8 mouse cellular contexts compared by ENCODE assay signal in the genomic region with DNA sequence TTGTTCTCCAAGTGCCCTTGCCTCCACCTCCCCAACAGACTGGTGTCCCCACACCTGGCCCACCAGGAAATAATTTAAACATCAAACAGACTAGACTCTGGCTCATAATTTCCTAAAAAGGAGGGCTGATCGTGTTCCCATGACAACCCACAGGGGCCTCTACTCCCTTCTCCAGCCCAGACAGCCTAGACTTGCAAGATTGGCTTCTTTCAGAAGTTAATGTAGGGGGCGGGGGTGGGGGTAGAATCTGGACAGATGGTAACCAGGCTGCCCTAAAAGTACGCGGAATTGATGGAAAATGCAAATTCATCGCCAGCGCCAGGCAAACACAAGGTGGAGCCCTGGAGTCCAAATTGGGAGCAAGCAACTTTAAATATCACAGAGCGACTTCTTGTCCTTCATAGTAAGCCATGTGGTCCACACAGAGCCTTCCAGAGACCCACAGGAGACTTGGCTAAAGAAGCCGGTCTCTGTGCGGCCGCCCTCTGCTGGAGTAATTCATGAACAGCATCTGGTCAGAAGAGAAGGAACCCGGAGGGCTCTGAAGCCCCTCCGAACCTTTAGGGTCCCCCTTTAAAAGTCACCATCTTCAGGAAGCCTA. TPM values are rescaled to one million over a fixed set of nuclear protein-coding genes. Genes with fewer than 3 reads are reported as not detected.
DNase-seq lines count a peak whose midpoint lies in the region; ATAC-seq lines count a peak whose summit lies in the region.

No protein-coding gene starts in this region.

- no peaks in the 10 kb centered on the region for H3K9me3 ChIP-seq in forebrain, embryonic 14.5 days (replicated peaks; ENCODE audit: control insufficient read depth, low read length)
- H3K9me3 ChIP-seq in intestine, embryonic 16.5 days (ENCODE audit: control insufficient read depth, low read length) = peaks cover 7% of the 10 kb centered on the region
- H3K9me3 ChIP-seq in limb, embryonic 13.5 days = peaks cover 7% of the 10 kb centered on the region

- no peak overlapping the region for H3K4me3 ChIP-seq in forebrain, embryonic 14.5 days (ENCODE audit: low read depth, low read length)
- H3K4me3 ChIP-seq in intestine, embryonic 16.5 days (ENCODE audit: low read length) = no peak overlapping the region
- H3K4me3 ChIP-seq in limb, embryonic 13.5 days = no peak overlapping the region

- no peaks in the 10 kb centered on the region for H3K36me3 ChIP-seq in forebrain, embryonic 14.5 days (ENCODE audit: control insufficient read depth, insufficient read depth, low read length)
- H3K36me3 ChIP-seq in intestine, embryonic 16.5 days (ENCODE audit: control insufficient read depth, insufficient read depth, low read length) = no peaks in the 10 kb centered on the region
- H3K36me3 ChIP-seq in limb, embryonic 13.5 days = no peaks in the 10 kb centered on the region

- peak; percentile 92 for ATAC-seq in cerebellum, adult (ENCODE audit: insufficient number of reproducible peaks, low FRiP score, low TSS enrichment)
- ATAC-seq in forebrain, embryonic 14.5 days = peak; percentile 42; the same call in 1 of the 2 replicates
- ATAC-seq in intestine, embryonic 16.5 days = peak; percentile 53; the same call in 1 of the 2 replicates
- peak; percentile 69; the same call in 1 of the 2 replicates for ATAC-seq in limb, embryonic 13.5 days (ENCODE audit: low FRiP score, low read depth)
- ATAC-seq in inflammation-experienced regulatory T-cells, adult 6 months = no peak

- H3K27ac ChIP-seq in forebrain, embryonic 14.5 days (ENCODE audit: low read depth, low read length) = no peak overlapping the region
- H3K27ac ChIP-seq in intestine, embryonic 16.5 days (ENCODE audit: low read length) = no peak overlapping the region
- H3K27ac ChIP-seq in limb, embryonic 13.5 days = no peak overlapping the region

- H3K27me3 ChIP-seq in forebrain, embryonic 14.5 days (replicated peaks; ENCODE audit: control insufficient read depth, insufficient read depth, low read length) = no peaks in the 10 kb centered on the region
- no peaks in the 10 kb centered on the region for H3K27me3 ChIP-seq in intestine, embryonic 16.5 days (replicated peaks; ENCODE audit: control insufficient read depth, insufficient read depth, low read length)
- no peaks in the 10 kb centered on the region for H3K27me3 ChIP-seq in limb, embryonic 13.5 days

- H3K9ac ChIP-seq in forebrain, embryonic 14.5 days (ENCODE audit: low read length) = no peak overlapping the region
- no peak overlapping the region for H3K9ac ChIP-seq in intestine, embryonic 16.5 days (ENCODE audit: low read depth, low read length)
- H3K9ac ChIP-seq in limb, embryonic 13.5 days = no peak overlapping the region

- peak; percentile 43 for DNase-seq in urinary bladder, postnatal 25 days (ENCODE audit: low spot score)
- no peak for DNase-seq in urinary bladder, postnatal 10 days (ENCODE audit: low spot score)
- peak; percentile 73 for DNase-seq in forebrain, embryonic 14.5 days (ENCODE audit: low spot score)
- peak; percentile 16 for DNase-seq in ovary, postnatal 10 days (ENCODE audit: low spot score)

- no peaks in the 10 kb centered on the region for H3K4me1 ChIP-seq in forebrain, embryonic 14.5 days (ENCODE audit: control insufficient read depth, insufficient read depth, low read length)
- H3K4me1 ChIP-seq in intestine, embryonic 16.5 days (ENCODE audit: control insufficient read depth, insufficient read depth, low read length) = no peaks in the 10 kb centered on the region
- peaks cover 5% of the 10 kb centered on the region for H3K4me1 ChIP-seq in limb, embryonic 13.5 days

- H3K4me2 ChIP-seq in forebrain, embryonic 14.5 days (ENCODE audit: low read length) = no peak overlapping the region
- H3K4me2 ChIP-seq in intestine, embryonic 16.5 days (ENCODE audit: low read depth, low read length) = no peak overlapping the region
- peak overlapping the region; percentile 25; the same call in 1 of the 2 replicates for H3K4me2 ChIP-seq in limb, embryonic 13.5 days (replicated peaks)

- 38% methylated on average over 12 of the region's 12 CpGs for WGBS in forebrain, embryonic 14.5 days
- 32% methylated on average over 12 of the region's 12 CpGs for WGBS in intestine, embryonic 16.5 days
- WGBS in limb, embryonic 13.5 days = 27% methylated on average over 12 of the region's 12 CpGs

RNA-seq across cellular contexts. Expression of a gene that starts 31.0 kb away (rescaled TPM):
- 6.8 and 12.5 TPM in 2 replicates for polyA plus RNA-seq in forebrain, embryonic 14.5 days (2014; fragmentation: Nextera tagmentation; extraction: Ambion mirVana)
- polyA plus RNA-seq in intestine, embryonic 16.5 days (2015; fragmentation: Nextera tagmentation; extraction: Ambion mirVana) = 0.95 and 1.1 TPM in 2 replicates
- 5.5 and 6.1 TPM in 2 replicates for polyA plus RNA-seq in limb, embryonic 13.5 days (2015; fragmentation: Nextera tagmentation; extraction: Ambion mirVana)
- 1 to 10 TPM in 1 of 3 experiments, under 1 TPM in 2; 0.14 to 1.1 (median 0.78) TPM for polyA plus RNA-seq in inflammation-experienced regulatory T-cells, adult 6 months (2017; shearing (Covaris generic))
